Mouse (Mus musculus) liver, embryonic 14.5 days (tissue): ENCODE data around the gene Dusp10. TPM values are rescaled to one million over a fixed set of nuclear protein-coding genes. Genes with fewer than 3 reads are reported as not detected.

Experiments used
- ATAC-seq: fragments of 200-750 bp; cut with Nextera tagmentation; 2 replicates; pipeline ENCODE4 v1.8.0; 2017; ENCODE audit warnings: moderate number of reproducible peaks, mild to moderate bottlenecking, moderate library complexity; ENCODE audit not compliant: insufficient read depth
- DNase-seq, 3 experiments: peaks; one replicate each; pipeline ENCODE4 v3.0.0-alpha.2; 2012 to 2013; ENCODE audit warnings: low read depth in 3 of 3, low spot score in 3 of 3
- H3K27ac ChIP-seq: fragments of 300-500 bp; sonication (generic); 2 replicates; pipeline ENCODE4 v1.5.1; 2014; ENCODE audit warnings: moderate library complexity, mild to moderate bottlenecking, control low read depth, inconsistent platforms
- H3K27me3 ChIP-seq: fragments of 300-500 bp; sonication (generic); 2 replicates; pipeline ENCODE4 v1.6.1; 2014; ENCODE audit warnings: mild to moderate bottlenecking, low read length, moderate library complexity; ENCODE audit not compliant: control insufficient read depth, insufficient read depth
- H3K36me3 ChIP-seq: fragments of 300-500 bp; sonication (generic); replicated peaks from 2 replicates; pipeline ENCODE4 v1.6.1; 2014; ENCODE audit warnings: low read depth; ENCODE audit not compliant: control insufficient read depth, insufficient read depth
- H3K4me1 ChIP-seq, 2 experiments: fragments of 200-500 bp in 1 of 2; fragments of 300-500 bp in 1 of 2; sonication (generic) in 1 of 2; replicated peaks; 2 replicates each; pipeline ENCODE4 v1.6.1; 2012 to 2014; ENCODE audit warnings: antibody characterized with exemption in 1 of 2, inconsistent platforms in 1 of 2, low read length in 1 of 2; ENCODE audit not compliant: control insufficient read depth in 2 of 2, insufficient read depth in 2 of 2
- H3K4me2 ChIP-seq: fragments of 300-500 bp; sonication (generic); 2 replicates; pipeline ENCODE4 v1.6.1; 2014; ENCODE audit warnings: low read depth, mild to moderate bottlenecking, control low read depth, moderate library complexity
- H3K4me3 ChIP-seq, 2 experiments: fragments of 200-500 bp in 1 of 2; fragments of 300-500 bp in 1 of 2; sonication (generic) in 1 of 2; 2 replicates each; pipeline ENCODE4 v1.5.1; 2012 to 2014; ENCODE audit warnings: low read depth in 2 of 2, low read length in 2 of 2, mild to moderate bottlenecking in 2 of 2, control low read depth in 1 of 2, inconsistent platforms in 1 of 2, moderate library complexity in 1 of 2; ENCODE audit not compliant: insufficient read depth in 1 of 2
- H3K9ac ChIP-seq: fragments of 300-500 bp; sonication (generic); replicated peaks from 2 replicates; pipeline ENCODE4 v1.6.1; 2014; ENCODE audit warnings: mild to moderate bottlenecking, control low read depth, moderate library complexity
- H3K9me3 ChIP-seq: fragments of 300-500 bp; sonication (generic); 2 replicates; pipeline ENCODE4 v1.6.1; 2016; ENCODE audit warnings: low read length, mixed read lengths; ENCODE audit not compliant: control insufficient read depth
- CTCF ChIP-seq: IDR thresholded peaks from 2 replicates; pipeline ENCODE4 v1.5.1; 2016; ENCODE audit warnings: antibody characterized with exemption, low read depth, control low read depth
- EP300 ChIP-seq: IDR thresholded peaks from 2 replicates; pipeline ENCODE4 v1.6.1; 2016; ENCODE audit warnings: antibody characterized with exemption, low read depth
- WGBS: fragments of 180-500 bp; shearing (Covaris S2); extraction: QIAGEN DNeasy Blood & Tissue Kit; methylation state at CpG from one replicate; pipeline ENCODE4 v1.1.7; 2014; ENCODE audit not compliant: insufficient replicate concordance; 5-methylcytosine and 5-hydroxymethylcytosine counted together
- polyA plus RNA-seq, 2 experiments: library from polyadenylated mRNA; depleted of rRNA in 1 of 2; stranded (reverse) in 1 of 2; unstranded in 1 of 2; fragments of >200 nt; fragmentation: Nextera tagmentation in 1 of 2; extraction: Ambion mirVana in 1 of 2; gene quantifications; 2 replicates each; pipeline versions ENCODE4 v1.2.1 to v1.2.3; 2012 to 2014

The Dusp10 gene
- polyA plus RNA-seq, 2 experiments = 2.0 to 2.7 TPM

DNA sequence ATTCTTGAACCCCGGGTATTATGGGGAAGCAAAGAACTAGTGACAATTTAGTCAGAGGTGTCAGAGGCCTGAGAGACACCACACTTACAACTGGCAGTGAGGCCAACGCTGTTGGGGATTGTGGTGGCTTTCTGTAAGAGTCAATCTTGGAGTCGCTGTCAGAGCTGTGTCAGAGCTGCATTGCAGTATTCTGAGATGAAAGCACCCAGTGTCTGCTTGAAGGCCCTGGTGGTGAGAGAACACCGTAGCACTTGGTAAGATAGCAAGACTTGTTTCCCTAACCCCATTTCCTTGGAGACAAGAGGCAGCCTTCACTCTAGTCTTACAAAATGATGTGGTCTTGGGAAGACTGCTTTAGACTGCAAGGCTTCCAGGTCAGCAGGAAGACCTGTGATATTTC lies 39.2 kb downstream of the Dusp10 start:
- no peak overlapping the region for H3K4me3 ChIP-seq

DNA sequence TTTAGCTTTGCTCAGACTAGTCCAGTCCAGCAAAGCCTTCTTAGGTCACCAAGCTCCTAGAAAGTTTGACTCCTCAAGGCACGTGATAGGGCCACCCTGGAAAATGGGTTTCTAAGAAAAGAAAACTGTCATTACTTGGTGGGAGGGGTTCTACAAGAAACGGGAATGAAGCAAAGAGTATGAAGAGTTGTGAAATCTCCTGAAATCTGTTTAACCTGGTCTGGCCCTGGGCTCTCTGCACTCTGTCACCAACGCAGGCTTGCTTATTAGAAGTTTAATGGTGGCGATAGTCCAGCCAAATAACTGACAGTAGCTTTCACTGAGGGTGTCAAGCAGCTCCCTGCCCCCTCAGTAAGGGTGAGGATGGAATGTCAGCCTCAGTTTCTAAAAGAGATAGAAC lies 40.0 kb downstream of the Dusp10 start:
- no peak overlapping the region for H3K4me3 ChIP-seq
- H3K36me3 ChIP-seq = no peaks in the 10 kb centered on the region
- no peak overlapping the region for H3K4me2 ChIP-seq
- ATAC-seq (no peak), DNase-seq (no peak)
- H3K9ac ChIP-seq = no peak overlapping the region
- H3K4me1 ChIP-seq = peaks cover 0 to 14% of the 10 kb centered on the region in 2 experiments; a peak in 2 of 4 replicates
- 52% methylated on average over 4 of the region's 4 CpGs for WGBS
- H3K27ac ChIP-seq = no peak overlapping the region
- H3K27me3 ChIP-seq = no peaks in the 10 kb centered on the region
- TF ChIP-seq CTCF (no peak), EP300 (no peak)
- H3K9me3 ChIP-seq = no peaks in the 10 kb centered on the region

More for the DNA sequence above, 39.2 kb downstream of the Dusp10 start:
- ATAC-seq (no peak), DNase-seq (no peak)
- Histone ChIP-seq H3K27me3 (no peaks in the 10 kb centered on the region), H3K9ac (no peak overlapping the region), H3K4me2 (no peak overlapping the region), H3K27ac (no peak overlapping the region), H3K4me1 (peaks cover 0 to 8% of the 10 kb centered on the region in 2 experiments; a peak in 2 of 4 replicates), H3K36me3 (no peaks in the 10 kb centered on the region), H3K9me3 (no peaks in the 10 kb centered on the region)
- no peak for TF ChIP-seq CTCF
- TF ChIP-seq EP300 = no peak
- WGBS = 49% methylated on average over 4 of the region's 4 CpGs

GRCm38 (mm10) chr1:184053711-184054110 lies 40.6 kb downstream of the Dusp10 start:
- DNase-seq = no peak
- Histone ChIP-seq H3K4me1 (peaks cover 0 to 15% of the 10 kb centered on the region in 2 experiments; a peak in 2 of 4 replicates), H3K4me3 (no peak overlapping the region), H3K9ac (no peak overlapping the region), H3K36me3 (no peaks in the 10 kb centered on the region), H3K27ac (no peak overlapping the region), H3K4me2 (no peak overlapping the region), H3K27me3 (no peaks in the 10 kb centered on the region), H3K9me3 (no peaks in the 10 kb centered on the region)
- TF ChIP-seq EP300 = no peak
- TF ChIP-seq CTCF = no peak
- WGBS = 64% methylated on average over 4 of the region's 4 CpGs
- no peak for ATAC-seq

DNA sequence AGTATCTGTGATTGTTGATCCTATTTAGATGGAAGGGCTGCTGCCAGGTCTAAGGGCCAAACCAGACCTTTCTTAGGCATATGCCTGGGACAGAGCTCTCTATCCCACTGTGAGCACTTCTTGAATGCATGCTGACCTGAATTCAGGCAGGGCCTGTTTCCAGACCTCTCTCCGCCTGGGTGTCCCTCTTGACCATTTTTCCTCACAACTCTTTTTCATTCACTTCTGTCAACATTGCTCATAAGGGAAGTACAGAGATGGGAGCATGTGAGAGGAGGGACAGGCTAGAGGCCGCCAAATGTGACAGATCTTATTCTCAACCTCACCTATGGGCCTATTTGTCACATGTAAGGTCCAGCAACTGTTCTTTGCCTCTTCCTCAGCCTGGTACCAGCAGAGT lies 41.1 kb downstream of the Dusp10 start:
- ATAC-seq (no peak), DNase-seq (no peak)
- Histone ChIP-seq H3K9me3 (no peaks in the 10 kb centered on the region), H3K4me2 (no peak overlapping the region), H3K4me3 (no peak overlapping the region), H3K27ac (no peak overlapping the region), H3K9ac (no peak overlapping the region), H3K27me3 (no peaks in the 10 kb centered on the region), H3K4me1 (peaks cover 0 to 11% of the 10 kb centered on the region in 2 experiments; a peak in 1 of 4 replicates), H3K36me3 (no peaks in the 10 kb centered on the region)
- whole genome bisulfite sequencing = 73% methylated on average over 2 of the region's 2 CpGs
- TF ChIP-seq CTCF = no peak

- H3K9ac ChIP-seq = no peak overlapping the region
- no peaks in the 10 kb centered on the region for H3K36me3 ChIP-seq
- WGBS = 67% methylated on average over 8 of the region's 8 CpGs
- H3K4me3 ChIP-seq = no peak overlapping the region
- H3K9me3 ChIP-seq = no peaks in the 10 kb centered on the region
- no peaks in the 10 kb centered on the region for H3K27me3 ChIP-seq
- peaks cover 0 to 17% of the 10 kb centered on the region in 2 experiments; a peak in 2 of 4 replicates for H3K4me1 ChIP-seq
- no peak overlapping the region for H3K4me2 ChIP-seq
- ATAC-seq (no peak), DNase-seq (no peak)
- TF ChIP-seq EP300 (no peak), CTCF (no peak)
- H3K27ac ChIP-seq = no peak overlapping the region
Measured at GRCm38 (mm10) chr1:184058206-184058605, 45.1 kb downstream of the Dusp10 start.

GRCm38 (mm10) chr1:184059814-184060213 lies 46.7 kb downstream of the Dusp10 start:
- 67% methylated on average over 3 of the region's 3 CpGs for WGBS
- no peaks in the 10 kb centered on the region for H3K36me3 ChIP-seq
- no peak for ATAC-seq
- no peak for DNase-seq
- no peak overlapping the region for H3K27ac ChIP-seq
- no peaks in the 10 kb centered on the region for H3K9me3 ChIP-seq
- H3K4me3 ChIP-seq = no peak overlapping the region
- H3K9ac ChIP-seq = no peak overlapping the region
- H3K4me1 ChIP-seq = peaks cover 0 to 17% of the 10 kb centered on the region in 2 experiments; a peak in 2 of 4 replicates
- H3K27me3 ChIP-seq = no peaks in the 10 kb centered on the region
- no peak for TF ChIP-seq CTCF
- no peak for TF ChIP-seq EP300
- H3K4me2 ChIP-seq = no peak overlapping the region
